ENCODE assay signal across 10 mouse cellular contexts in genomic region chr7:142542771-142543303, GRCm38 (mm10). TPM values are rescaled to one million over a fixed set of nuclear protein-coding genes. Genes with fewer than 3 reads are reported as not detected.
A peak's percentile ranks its signal among the peaks of the same experiment; 100 is the strongest.
DNase-seq lines count a peak whose midpoint lies in the region; ATAC-seq and TF ChIP-seq lines count a peak whose summit lies in the region.
"Had no signal": no experiment of that assay in that cellular context is flagged by ENCODE, and none has a peak within 500 bp of the region (broad histone marks: within the 10 kb centered on the region; RNA-seq: fewer than 3 reads in every experiment).

No protein-coding gene starts in this region.

- H3K4me3 ChIP-seq in forebrain, embryonic 12.5 days (replicated peaks), result no peak overlapping the region
- no peak overlapping the region for H3K4me3 ChIP-seq in forebrain, postnatal 0 days (ENCODE audit: low read depth, low read length)
- no peak overlapping the region for H3K4me3 ChIP-seq in lung, embryonic 14.5 days (ENCODE audit: low read depth, low read length)
- H3K4me3 ChIP-seq in lung, adult 2 months (replicated peaks; ENCODE audit: extremely low read depth, low read depth, low read length), result no peak overlapping the region
- no peak overlapping the region for H3K4me3 ChIP-seq in limb, embryonic 14.5 days (replicated peaks; ENCODE audit: low read length)
- no peak overlapping the region for H3K4me3 ChIP-seq in stomach, embryonic 15.5 days (replicated peaks)
- H3K4me3 ChIP-seq: left cerebral cortex, adult 2 months had no signal

- no peaks in the 10 kb centered on the region for H3K27me3 ChIP-seq in forebrain, embryonic 12.5 days
- H3K27me3 ChIP-seq in forebrain, postnatal 0 days (ENCODE audit: insufficient read depth, low read length), result no peaks in the 10 kb centered on the region
- no peaks in the 10 kb centered on the region for H3K27me3 ChIP-seq in lung, embryonic 14.5 days (ENCODE audit: insufficient read depth, low read length)
- H3K27me3 ChIP-seq in limb, embryonic 14.5 days (ENCODE audit: control insufficient read depth, insufficient read depth, low read length), result no peaks in the 10 kb centered on the region
- no peaks in the 10 kb centered on the region for H3K27me3 ChIP-seq in stomach, embryonic 15.5 days (replicated peaks)

- 0 out of 2 replicates have a peak, but pooled peaks cover 6% of the 10 kb centered on the region for H3K36me3 ChIP-seq in forebrain, embryonic 12.5 days (replicated peaks)
- peaks cover 22% of the 10 kb centered on the region; the same call in 1 of the 2 replicates for H3K36me3 ChIP-seq in forebrain, postnatal 0 days (ENCODE audit: insufficient read depth)
- peaks cover 6% of the 10 kb centered on the region for H3K36me3 ChIP-seq in lung, embryonic 14.5 days (ENCODE audit: insufficient read depth)
- peaks cover 9% of the 10 kb centered on the region; the same call in 1 of the 2 replicates for H3K36me3 ChIP-seq in limb, embryonic 14.5 days (ENCODE audit: control insufficient read depth, insufficient read depth, low read length)
- no peaks in the 10 kb centered on the region for H3K36me3 ChIP-seq in stomach, embryonic 15.5 days

- no peaks in the 10 kb centered on the region for H3K9me3 ChIP-seq in forebrain, embryonic 12.5 days
- no peaks in the 10 kb centered on the region for H3K9me3 ChIP-seq in forebrain, postnatal 0 days (ENCODE audit: low read length)
- H3K9me3 ChIP-seq in lung, embryonic 14.5 days (ENCODE audit: low read depth, low read length), result no peaks in the 10 kb centered on the region
- no peaks in the 10 kb centered on the region for H3K9me3 ChIP-seq in limb, embryonic 14.5 days (ENCODE audit: control insufficient read depth, low read length)
- H3K9me3 ChIP-seq in stomach, embryonic 15.5 days, result no peaks in the 10 kb centered on the region

- ATAC-seq in forebrain, embryonic 12.5 days (ENCODE audit: low FRiP score), result no peak
- ATAC-seq in forebrain, postnatal 0 days, result no peak
- peak; percentile 66 for ATAC-seq in lung, embryonic 14.5 days (ENCODE audit: insufficient read depth)
- no peak for ATAC-seq in limb, embryonic 14.5 days (ENCODE audit: low FRiP score, low read depth)
- peak; percentile 28; the same call in 1 of the 2 replicates for ATAC-seq in stomach, embryonic 15.5 days (ENCODE audit: insufficient read depth, low FRiP score, low read depth)

- no peak for DNase-seq in forebrain, postnatal 0 days
- DNase-seq in lung, embryonic 14.5 days, result peak; percentile 80
- no peak for DNase-seq in lung, adult 2 months
- no peak for DNase-seq in limb, embryonic 14.5 days (ENCODE audit: low spot score)
- DNase-seq in thymus, postnatal 10 days (ENCODE audit: low spot score in 2 of 2), result no peak
- no peak for DNase-seq in MN1 (ENCODE audit: low spot score)
- DNase-seq: cerebellum, postnatal 10 days had no signal

- no peak overlapping the region for H3K4me2 ChIP-seq in forebrain, embryonic 12.5 days
- H3K4me2 ChIP-seq in forebrain, postnatal 0 days (ENCODE audit: low read depth), result no peak overlapping the region
- H3K4me2 ChIP-seq in lung, embryonic 14.5 days, result peak overlapping the region; percentile 27
- H3K4me2 ChIP-seq in limb, embryonic 14.5 days (replicated peaks; ENCODE audit: low read depth, low read length, severe bottlenecking), result no peak overlapping the region
- H3K4me2 ChIP-seq in stomach, embryonic 15.5 days, result no peak overlapping the region

- no peak for TF ChIP-seq POLR2A in lung, adult 2 months (IDR thresholded peaks at IDR 0.05; ENCODE audit: borderline replicate concordance, extremely low read depth, low read depth, low read length)
- TF ChIP-seq POLR2A in limb, embryonic 14.5 days (IDR thresholded peaks at IDR 0.05; ENCODE audit: borderline replicate concordance, extremely low read depth, insufficient read depth, insufficient read length), result no peak

- whole genome bisulfite sequencing in forebrain, embryonic 12.5 days, result 36% methylated on average over 11 of the region's 11 CpGs
- WGBS in forebrain, postnatal 0 days, result 41% methylated on average over 11 of the region's 11 CpGs
- 13% methylated on average over 11 of the region's 11 CpGs for WGBS in lung, embryonic 14.5 days
- WGBS in lung, adult 2 months, result 63% methylated on average over 11 of the region's 11 CpGs
- WGBS in limb, embryonic 14.5 days, result 11% methylated on average over 11 of the region's 11 CpGs
- WGBS in stomach, embryonic 15.5 days, result 12% methylated on average over 11 of the region's 11 CpGs

- TF ChIP-seq CTCF in forebrain, postnatal 0 days (IDR thresholded peaks at IDR 0.05; ENCODE audit: low read depth), result no peak
- no peak for TF ChIP-seq CTCF in lung, embryonic 14.5 days (IDR thresholded peaks at IDR 0.05; ENCODE audit: low read depth)
- no peak for TF ChIP-seq CTCF in lung, adult 2 months (IDR thresholded peaks at IDR 0.05; ENCODE audit: insufficient read depth, low read length)

- peaks cover 28% of the 10 kb centered on the region for H3K4me1 ChIP-seq in forebrain, embryonic 12.5 days
- H3K4me1 ChIP-seq in forebrain, postnatal 0 days (ENCODE audit: insufficient read depth), result no peaks in the 10 kb centered on the region
- peaks cover 37% of the 10 kb centered on the region for H3K4me1 ChIP-seq in lung, embryonic 14.5 days (ENCODE audit: insufficient read depth)
- H3K4me1 ChIP-seq in lung, adult 2 months (ENCODE audit: control insufficient read depth, insufficient read depth, low read length), result no peaks in the 10 kb centered on the region
- H3K4me1 ChIP-seq in limb, embryonic 14.5 days (ENCODE audit: control insufficient read depth, insufficient read depth, low read length), result peaks cover 83% of the 10 kb centered on the region
- peaks cover 36% of the 10 kb centered on the region for H3K4me1 ChIP-seq in stomach, embryonic 15.5 days

- no peak overlapping the region for H3K9ac ChIP-seq in forebrain, embryonic 12.5 days
- no peak overlapping the region for H3K9ac ChIP-seq in forebrain, postnatal 0 days
- peak overlapping the region; percentile 27; the same call in 1 of the 2 replicates for H3K9ac ChIP-seq in lung, embryonic 14.5 days
- H3K9ac ChIP-seq in limb, embryonic 14.5 days (ENCODE audit: low read depth, low read length, severe bottlenecking), result peak overlapping the region; percentile 34
- 0 out of 2 replicates have a peak overlapping the region, but pooled peaks have one; percentile 16 for H3K9ac ChIP-seq in stomach, embryonic 15.5 days

- H3K27ac ChIP-seq in forebrain, embryonic 12.5 days, result peak overlapping the region; percentile 42; the same call in 1 of the 2 replicates
- H3K27ac ChIP-seq in forebrain, postnatal 0 days (ENCODE audit: low read depth, low read length), result no peak overlapping the region
- peak overlapping the region; percentile 84 for H3K27ac ChIP-seq in lung, embryonic 14.5 days (ENCODE audit: low read depth)
- H3K27ac ChIP-seq in limb, embryonic 14.5 days (replicated peaks; ENCODE audit: low read depth, low read length), result peak overlapping the region; percentile 73
- peak overlapping the region; percentile 76 for H3K27ac ChIP-seq in stomach, embryonic 15.5 days
- H3K27ac ChIP-seq: left cerebral cortex, adult 2 months had no signal

RNA-seq across cellular contexts. Expression of gene Mrpl23, which starts 10.4 kb away (rescaled TPM):
- polyA plus RNA-seq in forebrain, embryonic 12.5 days (2016; fragmentation: Nextera tagmentation; extraction: Ambion mirVana), result 10.8 and 15.9 TPM in 2 replicates
- total RNA-seq in forebrain, postnatal 0 days (2014; rRNA removed), result 44.8 and 73.5 TPM in 2 replicates
- 25.5 and 27.9 TPM in 2 replicates for polyA plus RNA-seq in forebrain, postnatal 0 days (2015; fragmentation: Nextera tagmentation; extraction: Ambion mirVana)
- 20.3 and 31.0 TPM in 2 replicates for polyA plus RNA-seq in lung, embryonic 14.5 days (2014; fragmentation: Nextera tagmentation; extraction: Ambion mirVana)
- polyA plus RNA-seq in lung, adult 2 months (2012; rRNA removed), result 8.0 and 10.3 TPM in 2 replicates
- 94.6 and 97.2 TPM in 2 replicates for polyA plus RNA-seq in limb, embryonic 14.5 days (2012; rRNA removed)
- 30.0 and 40.8 TPM in 2 replicates for polyA plus RNA-seq in limb, embryonic 14.5 days (2014; fragmentation: Nextera tagmentation; extraction: Ambion mirVana)
- polyA plus RNA-seq in stomach, embryonic 15.5 days (2015; fragmentation: Nextera tagmentation; extraction: Ambion mirVana), result 21.9 and 26.2 TPM in 2 replicates

RNA-seq across cellular contexts. Expression of gene Tnnt3, which starts 44.2 kb away (rescaled TPM):
- 0.78 TPM in 1 of 2 replicates, not detected in the other for polyA plus RNA-seq in forebrain, embryonic 12.5 days (2016; fragmentation: Nextera tagmentation; extraction: Ambion mirVana)
- total RNA-seq in forebrain, postnatal 0 days (2014; rRNA removed), result 1.2 and 1.6 TPM in 2 replicates
- polyA plus RNA-seq in forebrain, postnatal 0 days (2015; fragmentation: Nextera tagmentation; extraction: Ambion mirVana), result 1.2 and 1.4 TPM in 2 replicates
- polyA plus RNA-seq in lung, embryonic 14.5 days (2014; fragmentation: Nextera tagmentation; extraction: Ambion mirVana), result 1.5 and 2.5 TPM in 2 replicates
- polyA plus RNA-seq in lung, adult 2 months (2012; rRNA removed), result 4.1 and 64.7 TPM in 2 replicates
- polyA plus RNA-seq in limb, embryonic 14.5 days (2012; rRNA removed), result 42.5 and 114 TPM in 2 replicates
- 101 and 183 TPM in 2 replicates for polyA plus RNA-seq in limb, embryonic 14.5 days (2014; fragmentation: Nextera tagmentation; extraction: Ambion mirVana)
- 4.6 and 11.8 TPM in 2 replicates for polyA plus RNA-seq in stomach, embryonic 15.5 days (2015; fragmentation: Nextera tagmentation; extraction: Ambion mirVana)
- total RNA-seq: left cerebral cortex, adult 2 months had no signal

Comparison
In these comparisons a context has a peak if more than half of its experiments do, and no peak if none do; other contexts are left out.
1. ATAC-seq: peak in lung, embryonic 14.5 days (single experiment) and stomach, embryonic 15.5 days (single experiment); none in forebrain, embryonic 12.5 days (single experiment), forebrain, postnatal 0 days (single experiment) and limb, embryonic 14.5 days (single experiment).
2. H3K9ac ChIP-seq: peak in lung, embryonic 14.5 days (single experiment), limb, embryonic 14.5 days (single experiment) and stomach, embryonic 15.5 days (single experiment); none in forebrain, embryonic 12.5 days (single experiment) and forebrain, postnatal 0 days (single experiment).